Mouse (Mus musculus) hindbrain, embryonic 15.5 days (tissue): ENCODE data around the gene Nhs. TPM values are rescaled to one million over a fixed set of nuclear protein-coding genes. Genes with fewer than 3 reads are reported as not detected.
A peak's percentile ranks its signal among the peaks of the same experiment; 100 is the strongest.

Experiments used
- ATAC-seq: fragments of 200-750 bp; cut with Nextera tagmentation; 2 replicates; pipeline ENCODE4 v1.8.0; 2017; ENCODE audit warnings: low read depth, moderate number of reproducible peaks, moderate TSS enrichment; ENCODE audit not compliant: low FRiP score
- H3K27ac ChIP-seq: fragments of 300-500 bp; sonication (generic); replicated peaks from 2 replicates; pipeline ENCODE4 v1.5.1; 2015; ENCODE audit warnings: mild to moderate bottlenecking, inconsistent platforms
- H3K27me3 ChIP-seq: fragments of 300-500 bp; sonication (generic); 2 replicates; pipeline ENCODE4 v1.6.1; 2015; ENCODE audit warnings: control low read depth, inconsistent platforms
- H3K36me3 ChIP-seq: fragments of 300-500 bp; sonication (generic); 2 replicates; pipeline ENCODE4 v1.6.1; 2015; ENCODE audit warnings: control low read depth, inconsistent platforms
- H3K4me1 ChIP-seq: fragments of 300-500 bp; sonication (generic); replicated peaks from 2 replicates; pipeline ENCODE4 v1.6.1; 2015; ENCODE audit warnings: control low read depth, inconsistent platforms
- H3K4me2 ChIP-seq: fragments of 300-500 bp; sonication (generic); 2 replicates; pipeline ENCODE4 v1.6.1; 2015; ENCODE audit warnings: moderate library complexity, mild to moderate bottlenecking, inconsistent platforms
- H3K4me3 ChIP-seq: fragments of 300-500 bp; sonication (generic); 2 replicates; pipeline ENCODE4 v1.5.1; 2015; ENCODE audit warnings: mild to moderate bottlenecking, inconsistent platforms
- H3K9ac ChIP-seq: fragments of 300-500 bp; sonication (generic); 2 replicates; pipeline ENCODE4 v1.6.1; 2015; ENCODE audit warnings: inconsistent platforms
- H3K9me3 ChIP-seq: fragments of 300-500 bp; sonication (generic); 2 replicates; pipeline ENCODE4 v1.6.1; 2016; ENCODE audit warnings: control low read depth, inconsistent platforms
- WGBS: fragments of 180-500 bp; shearing (Covaris S2); methylation state at CpG from one replicate; pipeline ENCODE4 v1.1.7; 2015; 5-methylcytosine and 5-hydroxymethylcytosine counted together
- polyA plus RNA-seq: library from polyadenylated mRNA; unstranded; fragments of >200 nt; fragmentation: Nextera tagmentation; extraction: Ambion mirVana; gene quantifications from 2 replicates; pipeline ENCODE4 v1.2.1, GENCODE M21; 2015

Gene Nhs
- polyA plus RNA-seq, 1 experiment from 2014 or later = 3.9 TPM

GRCm38 (mm10) chrX:162063164-162063563, 96.4 kb downstream of the Nhs start:
- no peak overlapping the region for H3K9ac ChIP-seq
- no peaks in the 10 kb centered on the region for H3K9me3 ChIP-seq
- H3K27me3 ChIP-seq = 0 out of 2 replicates have a peak, but pooled peaks cover 10% of the 10 kb centered on the region
- ATAC-seq = no peak
- H3K4me1 ChIP-seq = no peaks in the 10 kb centered on the region
- no peaks in the 10 kb centered on the region for H3K36me3 ChIP-seq
- no peak overlapping the region for H3K4me2 ChIP-seq
- H3K4me3 ChIP-seq = no peak overlapping the region
- no peak overlapping the region for H3K27ac ChIP-seq
- WGBS = 73% methylated on average over 2 of the region's 2 CpGs

- Histone ChIP-seq H3K36me3 (no peaks in the 10 kb centered on the region), H3K4me1 (no peaks in the 10 kb centered on the region), H3K9me3 (no peaks in the 10 kb centered on the region), H3K27ac (no peak overlapping the region), H3K4me2 (no peak overlapping the region), H3K9ac (no peak overlapping the region), H3K27me3 (peaks cover 6% of the 10 kb centered on the region; the same call in 1 of the 2 replicates), H3K4me3 (no peak overlapping the region)
- no peak for ATAC-seq
- 81% methylated on average over 2 of the region's 2 CpGs for WGBS
These were observed 103.9 kb downstream of the Nhs start for GRCm38 (mm10) chrX:162055635-162056034.

- Histone ChIP-seq H3K27ac (no peak overlapping the region), H3K36me3 (no peaks in the 10 kb centered on the region), H3K4me1 (no peaks in the 10 kb centered on the region), H3K4me2 (no peak overlapping the region), H3K9me3 (no peaks in the 10 kb centered on the region), H3K4me3 (no peak overlapping the region), H3K9ac (no peak overlapping the region), H3K27me3 (peaks cover 14% of the 10 kb centered on the region; the same call in 1 of the 2 replicates)
- no peak for ATAC-seq
- 71% methylated on average over 5 of the region's 5 CpGs for WGBS
These were observed 106.0 kb downstream of the Nhs start for GRCm38 (mm10) chrX:162053566-162053965.

GRCm38 (mm10) chrX:162052534-162052933, 107.0 kb downstream of the Nhs start:
- no peaks in the 10 kb centered on the region for H3K36me3 ChIP-seq
- WGBS = 89% methylated on average over 1 of the region's 1 CpGs

GRCm38 (mm10) chrX:162049616-162050015, 109.9 kb downstream of the Nhs start:
- Histone ChIP-seq H3K27ac (no peak overlapping the region), H3K27me3 (0 out of 2 replicates have a peak, but pooled peaks cover 10% of the 10 kb centered on the region), H3K9me3 (no peaks in the 10 kb centered on the region), H3K4me3 (no peak overlapping the region), H3K36me3 (no peaks in the 10 kb centered on the region), H3K9ac (no peak overlapping the region), H3K4me2 (no peak overlapping the region), H3K4me1 (no peaks in the 10 kb centered on the region)
- no peak for ATAC-seq
- 82% methylated on average over 2 of the region's 2 CpGs for WGBS

More at GRCm38 (mm10) chrX:162052534-162052933, 107.0 kb downstream of the Nhs start:
- Histone ChIP-seq H3K9me3 (no peaks in the 10 kb centered on the region), H3K27me3 (peaks cover 14% of the 10 kb centered on the region; the same call in 1 of the 2 replicates), H3K4me2 (no peak overlapping the region), H3K27ac (no peak overlapping the region), H3K4me1 (no peaks in the 10 kb centered on the region), H3K4me3 (no peak overlapping the region), H3K9ac (no peak overlapping the region)
- no peak for ATAC-seq

- no peak for ATAC-seq
- H3K27me3 ChIP-seq = 0 out of 2 replicates have a peak, but pooled peaks cover 13% of the 10 kb centered on the region
These were observed 114.0 kb downstream of the Nhs start for GRCm38 (mm10) chrX:162045527-162045926.

GRCm38 (mm10) chrX:162044109-162044508, 115.4 kb downstream of the Nhs start:
- H3K4me1 ChIP-seq = no peaks in the 10 kb centered on the region
- 0 out of 2 replicates have a peak, but pooled peaks cover 5% of the 10 kb centered on the region for H3K27me3 ChIP-seq
- H3K9ac ChIP-seq = no peak overlapping the region
- H3K4me2 ChIP-seq = no peak overlapping the region
- H3K4me3 ChIP-seq = no peak overlapping the region
- H3K36me3 ChIP-seq = no peaks in the 10 kb centered on the region
- H3K9me3 ChIP-seq = no peaks in the 10 kb centered on the region
- H3K27ac ChIP-seq = no peak overlapping the region
- ATAC-seq = no peak

More at GRCm38 (mm10) chrX:162045527-162045926, 114.0 kb downstream of the Nhs start:
- H3K4me2 ChIP-seq = no peak overlapping the region
- no peaks in the 10 kb centered on the region for H3K9me3 ChIP-seq
- no peak overlapping the region for H3K9ac ChIP-seq
- WGBS = 82% methylated on average over 2 of the region's 2 CpGs
- H3K4me1 ChIP-seq = no peaks in the 10 kb centered on the region
- no peaks in the 10 kb centered on the region for H3K36me3 ChIP-seq
- no peak overlapping the region for H3K4me3 ChIP-seq
- H3K27ac ChIP-seq = no peak overlapping the region

GRCm38 (mm10) chrX:162025210-162025953, 134.1 kb downstream of the Nhs start:
- Histone ChIP-seq H3K36me3 (no peaks in the 10 kb centered on the region), H3K9ac (no peak overlapping the region), H3K27ac (no peak overlapping the region), H3K4me3 (no peak overlapping the region), H3K9me3 (no peaks in the 10 kb centered on the region), H3K27me3 (peaks cover 27% of the 10 kb centered on the region), H3K4me2 (peak overlapping the region; percentile 35), H3K4me1 (0 out of 2 replicates have a peak, but pooled peaks cover 5% of the 10 kb centered on the region)
- WGBS = 38% methylated on average over 13 of the region's 13 CpGs
- ATAC-seq = peak; percentile 42; the same call in 1 of the 2 replicates

- no peak overlapping the region for H3K4me2 ChIP-seq
- no peaks in the 10 kb centered on the region for H3K9me3 ChIP-seq
- H3K36me3 ChIP-seq = no peaks in the 10 kb centered on the region
- H3K27ac ChIP-seq = no peak overlapping the region
- no peak overlapping the region for H3K9ac ChIP-seq
- H3K4me3 ChIP-seq = no peak overlapping the region
- H3K4me1 ChIP-seq = peaks cover 8% of the 10 kb centered on the region
- peaks cover 21% of the 10 kb centered on the region for H3K27me3 ChIP-seq
- no peak for ATAC-seq
- WGBS = 90% methylated on average over 3 of the region's 3 CpGs
These were observed 137.8 kb downstream of the Nhs start for GRCm38 (mm10) chrX:162021724-162022123.

GRCm38 (mm10) chrX:162020039-162020566, 139.4 kb downstream of the Nhs start:
- Histone ChIP-seq H3K4me2 (no peak overlapping the region), H3K9ac (no peak overlapping the region), H3K36me3 (no peaks in the 10 kb centered on the region), H3K9me3 (no peaks in the 10 kb centered on the region), H3K27me3 (peaks cover 32% of the 10 kb centered on the region), H3K4me1 (peaks cover 7% of the 10 kb centered on the region), H3K27ac (no peak overlapping the region), H3K4me3 (no peak overlapping the region)
- WGBS = 86% methylated on average over 3 of the region's 3 CpGs
- no peak for ATAC-seq

- Histone ChIP-seq H3K9ac (no peak overlapping the region), H3K27me3 (peaks cover 30% of the 10 kb centered on the region), H3K4me1 (peaks cover 7% of the 10 kb centered on the region), H3K9me3 (no peaks in the 10 kb centered on the region), H3K4me3 (no peak overlapping the region), H3K36me3 (no peaks in the 10 kb centered on the region), H3K4me2 (peak overlapping the region; percentile 32), H3K27ac (peak overlapping the region; percentile 31; the same call in 1 of the 2 replicates)
- peak; percentile 45; the same call in 1 of the 2 replicates for ATAC-seq
- WGBS = 37% methylated on average over 9 of the region's 9 CpGs
These were observed 142.1 kb downstream of the Nhs start for GRCm38 (mm10) chrX:162017471-162017870.

- no peaks in the 10 kb centered on the region for H3K36me3 ChIP-seq
- H3K4me2 ChIP-seq = no peak overlapping the region
- 91% methylated on average over 4 of the region's 4 CpGs for WGBS
- H3K27ac ChIP-seq = no peak overlapping the region
- H3K4me1 ChIP-seq = peaks cover 7% of the 10 kb centered on the region
- H3K9me3 ChIP-seq = no peaks in the 10 kb centered on the region
- no peak for ATAC-seq
- H3K27me3 ChIP-seq = peaks cover 21% of the 10 kb centered on the region
- no peak overlapping the region for H3K4me3 ChIP-seq
- no peak overlapping the region for H3K9ac ChIP-seq
These were observed 147.0 kb downstream of the Nhs start for GRCm38 (mm10) chrX:162012570-162012969.
